ENCODE assay signal across 31 mouse cellular contexts in genomic region chr6:129374937-129375471, GRCm38 (mm10). TPM values are rescaled to one million over a fixed set of nuclear protein-coding genes. Genes with fewer than 3 reads are reported as not detected.
DNase-seq lines count a peak whose midpoint lies in the region; ATAC-seq and TF ChIP-seq lines count a peak whose summit lies in the region.
"Had no signal": no experiment of that assay in that cellular context is flagged by ENCODE, and none has a peak within 500 bp of the region (broad histone marks: within the 10 kb centered on the region; RNA-seq: fewer than 3 reads in every experiment).

No protein-coding gene starts in this region.

- no peak overlapping the region for H3K9ac ChIP-seq in ES-E14 (ENCODE audit: insufficient read depth, low read depth, low read length, poor library complexity, severe bottlenecking)
- no peak overlapping the region for H3K9ac ChIP-seq in intestine, embryonic 16.5 days (ENCODE audit: low read depth, low read length)
- H3K9ac ChIP-seq: heart, embryonic 12.5 days; hindbrain, embryonic 12.5 days; midbrain, embryonic 12.5 days; neural tube, embryonic 13.5 days had no signal

- no peaks in the 10 kb centered on the region for H3K27me3 ChIP-seq in intestine, embryonic 16.5 days (replicated peaks; ENCODE audit: control insufficient read depth, insufficient read depth, low read length)
- H3K27me3 ChIP-seq: heart, embryonic 12.5 days; hindbrain, embryonic 12.5 days; midbrain, embryonic 12.5 days; neural tube, embryonic 13.5 days had no signal

- DNase-seq in A20 (ENCODE audit: low read depth, low spot score) (peak; percentile 82), ES-E14 (ENCODE audit: low read depth, low spot score) (no peak)
- DNase-seq in adrenal gland, postnatal 10 days: no peak
- no peak for DNase-seq in heart, adult 11 months
- no peak for DNase-seq in thymus, postnatal 14 days
- DNase-seq: adrenal gland, adult 2 months; cerebellum, adult 18-20 months; cerebellum, postnatal 36 days; gastrocnemius, postnatal 10 days; heart, adult 18-20 months; heart, postnatal 14 days; kidney, adult 2 months had no signal

- 41% methylated on average over 2 of the region's 2 CpGs for WGBS in intestine, embryonic 16.5 days

- no peaks in the 10 kb centered on the region for H3K4me1 ChIP-seq in ES-E14 (ENCODE audit: control insufficient read depth in 2 of 2, insufficient read depth in 2 of 2, low read length in 2 of 2, poor library complexity in 1 of 2)
- H3K4me1 ChIP-seq in intestine, embryonic 16.5 days (ENCODE audit: control insufficient read depth, insufficient read depth, low read length): no peaks in the 10 kb centered on the region
- H3K4me1 ChIP-seq: forebrain, embryonic 10.5 days; hindbrain, embryonic 12.5 days; midbrain, embryonic 12.5 days; neural tube, embryonic 13.5 days had no signal

- H3K9me3 ChIP-seq in ES-E14 (ENCODE audit: control insufficient read depth, insufficient read depth, low read depth, low read length): no peaks in the 10 kb centered on the region
- no peaks in the 10 kb centered on the region for H3K9me3 ChIP-seq in intestine, embryonic 16.5 days (ENCODE audit: control insufficient read depth, low read length)
- H3K9me3 ChIP-seq: forebrain, embryonic 10.5 days; hindbrain, embryonic 12.5 days; limb, embryonic 10.5 days had no signal

- no peak overlapping the region for H3K4me3 ChIP-seq in ES-E14 (ENCODE audit: insufficient read depth in 1 of 2, low read depth in 1 of 2, low read length in 2 of 2, poor library complexity in 1 of 2, severe bottlenecking in 1 of 2)
- no peak overlapping the region for H3K4me3 ChIP-seq in intestine, embryonic 16.5 days (ENCODE audit: low read length)
- H3K4me3 ChIP-seq: forebrain, embryonic 10.5 days; heart, embryonic 12.5 days; hindbrain, embryonic 12.5 days; limb, embryonic 10.5 days; midbrain, embryonic 12.5 days; neural tube, embryonic 13.5 days had no signal

- in situ Hi-C loops in ES-E14 (cut with MboI; ENCODE audit: low sequenced_read_pairs in 2 of 2, unreplicated experiment in 2 of 2): no loop called here

- H3K4me2 ChIP-seq in intestine, embryonic 16.5 days (ENCODE audit: low read depth, low read length): no peak overlapping the region
- H3K4me2 ChIP-seq: heart, embryonic 12.5 days; hindbrain, embryonic 12.5 days; midbrain, embryonic 12.5 days; neural tube, embryonic 13.5 days had no signal

- no peaks in the 10 kb centered on the region for H3K36me3 ChIP-seq in ES-E14 (ENCODE audit: control insufficient read depth, insufficient read depth, low read length, poor library complexity, severe bottlenecking)
- H3K36me3 ChIP-seq in intestine, embryonic 16.5 days (ENCODE audit: control insufficient read depth, insufficient read depth, low read length): no peaks in the 10 kb centered on the region
- H3K36me3 ChIP-seq: forebrain, embryonic 10.5 days; heart, embryonic 12.5 days; hindbrain, embryonic 12.5 days; limb, embryonic 10.5 days; midbrain, embryonic 12.5 days; neural tube, embryonic 13.5 days had no signal

- peak; percentile 89 for ATAC-seq in intestine, embryonic 16.5 days
- ATAC-seq in neutrophil, adult 5-6 weeks (ENCODE audit: extremely low read depth, insufficient number of reproducible peaks, low FRiP score, poor library complexity, severe bottlenecking): peak; percentile 93
- ATAC-seq: forebrain, embryonic 16.5 days; lung, postnatal 0 days; Patski had no signal

- H3K27ac ChIP-seq in ES-E14 (ENCODE audit: insufficient read depth, low read depth, low read length, poor library complexity, severe bottlenecking): no peak overlapping the region
- no peak overlapping the region for H3K27ac ChIP-seq in intestine, embryonic 16.5 days (ENCODE audit: low read length)
- H3K27ac ChIP-seq: forebrain, embryonic 10.5 days; hindbrain, embryonic 12.5 days; kidney, postnatal 0 days; limb, embryonic 10.5 days; midbrain, embryonic 12.5 days; neural tube, embryonic 13.5 days had no signal

TF ChIP-seq in ES-E14, 5 proteins besides CTCF, POLR2A, EP300 and RAD21:
- no peak for TF ChIP-seq ZNF384 (IDR thresholded peaks at IDR 0.05; ENCODE audit: low read depth, low read length)
- TF ChIP-seq MAFK (IDR thresholded peaks at IDR 0.05; ENCODE audit: insufficient read depth, low read depth, low read length): peak; percentile 61; the same call in 1 of the 2 replicates

RNA-seq across cellular contexts. Expression of gene Clec12b, which starts 10.7 kb away (rescaled TPM):
- total RNA-seq in ES-E14 (2012; rRNA removed): not detected in 2 replicates
- 0.10 and 0.23 TPM in 2 replicates for polyA plus RNA-seq in intestine, embryonic 16.5 days (2015; fragmentation: Nextera tagmentation; extraction: Ambion mirVana)
- total RNA-seq in neutrophil, adult 5-6 weeks (2017): 1.2 and 1.7 TPM in 2 replicates
- total RNA-seq in adrenal gland, postnatal 10 days (2021): not detected
- total RNA-seq: gastrocnemius, postnatal 10 days; heart, adult 18-20 months; layer of hippocampus, adult 18-20 months; layer of hippocampus, postnatal 14 days; left cerebral cortex, adult 8-10 months; liver, adult 2 months had no signal
- polyA plus RNA-seq: adrenal gland, adult 2 months; embryonic facial prominence, embryonic 11.5 days; forebrain, embryonic 10.5 days; forebrain, embryonic 16.5 days; hindbrain, embryonic 12.5 days; limb, embryonic 10.5 days; liver, adult 2 months; liver, embryonic 16.5 days; midbrain, embryonic 12.5 days; neural tube, embryonic 13.5 days; Patski had no signal

RNA-seq across cellular contexts. Expression of gene Clec1b, which starts 22.1 kb away (rescaled TPM):
- not detected in 2 replicates for total RNA-seq in ES-E14 (2012; rRNA removed)
- 0.76 and 0.89 TPM in 2 replicates for polyA plus RNA-seq in intestine, embryonic 16.5 days (2015; fragmentation: Nextera tagmentation; extraction: Ambion mirVana)
- total RNA-seq in neutrophil, adult 5-6 weeks (2017): 32.7 and 39.8 TPM in 2 replicates
- total RNA-seq in adrenal gland, postnatal 10 days (2021): 1 to 10 TPM; 1.9 to 3.7 TPM
- total RNA-seq: layer of hippocampus, adult 18-20 months had no signal
- polyA plus RNA-seq: Patski; testis, adult 2 months had no signal

RNA-seq across cellular contexts. Expression of gene Clec12a, which starts 32.5 kb away (rescaled TPM):
- not detected in 2 replicates for total RNA-seq in ES-E14 (2012; rRNA removed)
- 0.77 and 0.88 TPM in 2 replicates for polyA plus RNA-seq in intestine, embryonic 16.5 days (2015; fragmentation: Nextera tagmentation; extraction: Ambion mirVana)
- 59.1 and 63.0 TPM in 2 replicates for total RNA-seq in neutrophil, adult 5-6 weeks (2017)
- total RNA-seq in adrenal gland, postnatal 10 days (2021): 1 to 10 TPM; 1.4 to 1.5 TPM
- total RNA-seq: layer of hippocampus, adult 18-20 months; layer of hippocampus, postnatal 14 days had no signal

RNA-seq across cellular contexts. Expression of gene Clec9a, which starts 33.7 kb away (rescaled TPM):
- not detected in 2 replicates for total RNA-seq in ES-E14 (2012; rRNA removed)
- polyA plus RNA-seq in intestine, embryonic 16.5 days (2015; fragmentation: Nextera tagmentation; extraction: Ambion mirVana): 0.09 and 0.15 TPM in 2 replicates
- 4.3 and 5.4 TPM in 2 replicates for total RNA-seq in neutrophil, adult 5-6 weeks (2017)
- under 1 TPM; 0.51 to 0.94 TPM for total RNA-seq in adrenal gland, postnatal 10 days (2021)
- total RNA-seq: gastrocnemius, postnatal 10 days; layer of hippocampus, adult 18-20 months; layer of hippocampus, postnatal 14 days had no signal
- polyA plus RNA-seq: Patski; testis, adult 2 months had no signal

RNA-seq across cellular contexts. Expression of gene 4922502D21Rik, which starts 43.4 kb away (rescaled TPM):
- total RNA-seq in ES-E14 (2012; rRNA removed): not detected in 2 replicates
- not detected in 2 replicates for polyA plus RNA-seq in intestine, embryonic 16.5 days (2015; fragmentation: Nextera tagmentation; extraction: Ambion mirVana)
- total RNA-seq in neutrophil, adult 5-6 weeks (2017): 0.37 TPM in 1 of 2 replicates, not detected in the other
- not detected for total RNA-seq in adrenal gland, postnatal 10 days (2021)
- total RNA-seq: adrenal gland, adult 2 months; gastrocnemius, postnatal 10 days; heart, adult 18-20 months; heart, postnatal 14 days; layer of hippocampus, adult 18-20 months; layer of hippocampus, postnatal 14 days; left cerebral cortex, adult 8-10 months; liver, adult 2 months had no signal
- polyA plus RNA-seq: adrenal gland, adult 2 months; embryonic facial prominence, embryonic 11.5 days; forebrain, embryonic 10.5 days; forebrain, embryonic 16.5 days; heart, embryonic 12.5 days; hindbrain, embryonic 12.5 days; kidney, postnatal 0 days; limb, embryonic 10.5 days; liver, adult 2 months; liver, embryonic 16.5 days; lung, postnatal 0 days; midbrain, embryonic 12.5 days; neural tube, embryonic 13.5 days; Patski had no signal

Comparison
In these comparisons a context has a peak if more than half of its experiments do, and no peak if none do; other contexts are left out.
1. RNA of gene Clec12a, which starts 32.5 kb away (total RNA-seq): 59.1 to 63.0 TPM in neutrophil, adult 5-6 weeks; 1.4 to 1.5 TPM in adrenal gland, postnatal 10 days and not detected in ES-E14; every median in the first group is over 10 times any median in the second.